Mouse (Mus musculus): Measurements from ENCODE around the gene Dnlz.

- TF ChIP-seq POLR2A (IDR thresholded peaks at IDR 0.05; ENCODE audit: insufficient read depth, low read depth, low read length) (no peak), CTCF (IDR thresholded peaks at IDR 0.05) (no peak)
Measured at GRCm38 (mm10) chr2:26311936-26312335, 40.0 kb downstream of the Dnlz start.

All from heart, adult 2 months (tissue).